Mouse (Mus musculus) heart, adult 2 months (tissue): ENCODE results near the gene Nyap2. TPM values are rescaled to one million over a fixed set of nuclear protein-coding genes. Genes with fewer than 3 reads are reported as not detected.

ENCODE experiments used
- DNase-seq, 2 experiments: peaks; one replicate each; pipeline ENCODE4 v3.0.0; 2021
- H3K27ac ChIP-seq: fragments of 200-600 bp; 2 replicates; pipeline ENCODE4 v1.8.1; 2022
- H3K27me3 ChIP-seq: fragments of 200-500 bp; 2 replicates; pipeline ENCODE4 v1.6.1; 2012; ENCODE audit warnings: mild to moderate bottlenecking, low read length, inconsistent platforms, mixed read lengths; ENCODE audit not compliant: control insufficient read depth, insufficient read depth
- H3K36me3 ChIP-seq: fragments of 200-500 bp; 2 replicates; pipeline ENCODE4 v1.6.1; 2012; ENCODE audit warnings: low read length, inconsistent platforms; ENCODE audit not compliant: control insufficient read depth, insufficient read depth
- H3K4me1 ChIP-seq: fragments of 200-500 bp; 2 replicates; pipeline ENCODE4 v1.6.1; 2011; ENCODE audit warnings: low read length; ENCODE audit not compliant: control insufficient read depth, insufficient read depth
- H3K4me3 ChIP-seq: fragments of 200-600 bp; 2 replicates; pipeline ENCODE4 v1.8.1; 2022
- H3K79me2 ChIP-seq: fragments of 200-500 bp; replicated peaks from 2 replicates; pipeline ENCODE4 v1.6.1; 2012; ENCODE audit warnings: mild to moderate bottlenecking, inconsistent platforms, low read length, moderate library complexity, mixed read lengths; ENCODE audit not compliant: control insufficient read depth, insufficient read depth
- H3K9ac ChIP-seq: fragments of 200-500 bp; 2 replicates; pipeline ENCODE4 v1.6.1; 2012; ENCODE audit warnings: low read depth, mild to moderate bottlenecking, control low read depth, inconsistent platforms, low read length, mixed read lengths
- CTCF ChIP-seq: fragments of 200-600 bp; IDR thresholded peaks from 2 replicates; pipeline ENCODE4 v1.8.1; 2022; ENCODE audit warnings: antibody characterized with exemption, mild to moderate bottlenecking, moderate library complexity
- EP300 ChIP-seq: fragments of 200-500 bp; IDR thresholded peaks from 2 replicates; pipeline ENCODE4 v1.6.1; 2011; ENCODE audit warnings: low read depth, low read length, control low read depth; ENCODE audit not compliant: insufficient read depth
- POLR2A ChIP-seq: fragments of 200-500 bp; IDR thresholded peaks from 2 replicates; pipeline ENCODE4 v1.6.1; 2011; ENCODE audit warnings: mild to moderate bottlenecking, low read depth, low read length, control low read depth; ENCODE audit not compliant: insufficient read depth
- WGBS: fragments of 180-500 bp; shearing (Covaris S2); methylation state at CpG from one replicate; pipeline ENCODE4 v1.1.7; 2018; 5-methylcytosine and 5-hydroxymethylcytosine counted together
- intact Hi-C: fragments of 180-260 bp; cut with DNase I; formaldehyde crosslinking; loops from one replicate; pipeline ENCODE4 v1.15.1; 2025
- polyA plus RNA-seq: library from polyadenylated mRNA; depleted of rRNA; stranded (reverse); fragments of >200 nt; gene quantifications from 2 replicates; pipeline ENCODE4 v1.2.3, GENCODE M21; 2012
- total RNA-seq, 2 experiments: library from RNA; stranded (reverse); gene quantifications; 2 replicates each; pipeline ENCODE4 v1.2.3; 2021

Gene Nyap2
- total and polyA plus RNA-seq, 3 experiments: not detected

DNA sequence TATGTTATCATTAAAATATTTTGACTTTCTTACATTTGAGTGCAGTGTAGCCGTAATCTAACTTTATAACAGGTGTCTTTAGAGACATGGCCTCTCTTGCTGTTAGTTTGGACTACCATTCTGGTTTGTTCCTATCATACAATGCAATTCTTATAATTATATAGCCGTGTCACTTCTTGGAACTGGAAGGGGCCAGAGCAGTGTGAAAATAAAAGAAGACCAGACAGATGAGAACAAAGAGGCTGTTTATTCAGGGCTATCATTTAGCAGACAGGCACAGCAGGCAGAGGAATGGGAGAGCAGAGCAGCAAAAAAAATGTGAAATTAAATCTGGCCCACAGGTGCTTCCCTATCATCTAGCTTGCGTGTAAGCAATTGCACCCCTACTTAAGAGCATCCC, 189.7 kb downstream of the Nyap2 start:
- Histone ChIP-seq H3K36me3 (no peaks in the 10 kb centered on the region), H3K4me1 (no peaks in the 10 kb centered on the region), H3K79me2 (no peaks in the 10 kb centered on the region), H3K4me3 (no peak overlapping the region), H3K27ac (no peak overlapping the region), H3K27me3 (no peaks in the 10 kb centered on the region), H3K9ac (no peak overlapping the region)
- intact Hi-C loops: no loop called here
- TF ChIP-seq EP300 (no peak), CTCF (no peak), POLR2A (no peak)
- DNase-seq: no peak
- 71% methylated on average over 3 of the region's 3 CpGs for WGBS

DNA sequence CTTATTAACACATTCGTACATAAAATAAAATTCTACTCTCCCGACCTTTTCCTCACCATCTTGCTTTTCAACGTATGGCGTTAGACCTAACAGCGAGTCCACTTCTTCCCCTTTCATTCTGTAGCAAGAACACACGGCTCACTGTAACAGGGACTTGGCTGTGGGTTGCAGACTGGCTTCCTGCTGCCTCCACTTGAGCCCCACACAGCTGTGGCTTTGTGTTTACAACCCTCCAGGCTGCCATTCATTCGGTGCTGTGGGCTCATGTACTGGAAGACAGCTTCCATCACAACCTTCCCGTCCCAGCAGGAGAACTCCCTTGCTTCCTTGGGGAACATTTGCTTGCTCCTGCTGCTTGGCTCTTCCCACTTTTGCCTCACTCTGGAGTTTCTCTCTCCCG, 204.2 kb downstream of the Nyap2 start:
- Histone ChIP-seq H3K4me3 (no peak overlapping the region), H3K79me2 (no peaks in the 10 kb centered on the region; the same call in 1 of the 2 replicates), H3K36me3 (no peaks in the 10 kb centered on the region), H3K4me1 (no peaks in the 10 kb centered on the region), H3K27ac (no peak overlapping the region), H3K9ac (no peak overlapping the region), H3K27me3 (no peaks in the 10 kb centered on the region)
- no peak for DNase-seq
- intact Hi-C loops: no loop called here
- TF ChIP-seq POLR2A (no peak), EP300 (no peak), CTCF (no peak)
- WGBS: 46% methylated on average over 9 of the region's 9 CpGs

DNA sequence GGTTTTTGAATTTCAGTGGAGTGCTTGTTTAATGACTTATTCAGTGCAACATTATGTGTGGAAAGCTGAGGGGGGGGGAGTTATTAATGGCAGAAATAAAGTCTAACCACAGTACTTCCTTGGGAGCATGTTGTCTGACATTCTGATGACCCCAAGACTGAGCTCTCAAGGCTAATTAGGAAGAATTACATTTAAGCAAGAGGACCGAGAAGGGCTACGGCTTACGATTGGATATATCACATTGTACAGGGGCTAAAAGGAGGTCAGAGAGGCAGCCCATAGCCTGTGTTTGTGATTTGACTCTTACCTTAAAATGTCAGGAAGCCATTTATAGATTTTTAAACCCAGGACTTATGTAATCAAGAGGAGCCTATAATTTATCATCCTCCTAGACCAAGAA, 208.9 kb downstream of the Nyap2 start:
- no peaks in the 10 kb centered on the region for H3K36me3 ChIP-seq
- H3K9ac ChIP-seq: no peak overlapping the region
- H3K27ac ChIP-seq: no peak overlapping the region
- DNase-seq: no peak
- TF ChIP-seq CTCF (no peak), EP300 (no peak), POLR2A (no peak)
- intact Hi-C loops: loop anchor here (2.0 kb wide), 1 partner anchor 455 kb away; no protein-coding TSS in a partner anchor
- no peaks in the 10 kb centered on the region for H3K79me2 ChIP-seq
- H3K27me3 ChIP-seq: no peaks in the 10 kb centered on the region
- no peak overlapping the region for H3K4me3 ChIP-seq
- H3K4me1 ChIP-seq: no peaks in the 10 kb centered on the region
- 80% methylated on average over 3 of the region's 3 CpGs for WGBS

GRCm38 (mm10) chr1:81287088-81287487, 210.3 kb downstream of the Nyap2 start:
- no peaks in the 10 kb centered on the region for H3K79me2 ChIP-seq
- H3K4me1 ChIP-seq: no peaks in the 10 kb centered on the region
- TF ChIP-seq EP300: no peak
- TF ChIP-seq POLR2A: no peak
- peak; percentile 76 for TF ChIP-seq CTCF
- H3K27me3 ChIP-seq: no peaks in the 10 kb centered on the region
- intact Hi-C loops: loop anchor here (2.0 kb wide), 1 partner anchor 456 kb away; no protein-coding TSS in a partner anchor
- no peak overlapping the region for H3K4me3 ChIP-seq
- H3K9ac ChIP-seq: no peak overlapping the region
- H3K27ac ChIP-seq: no peak overlapping the region
- DNase-seq: no peak
- H3K36me3 ChIP-seq: no peaks in the 10 kb centered on the region

GRCm38 (mm10) chr1:81300735-81301134, 224.0 kb downstream of the Nyap2 start:
- TF ChIP-seq POLR2A (no peak), EP300 (no peak), CTCF (0 out of 2 replicates have a peak, but pooled peaks have one; percentile 16)
- H3K4me3 ChIP-seq: no peak overlapping the region
- DNase-seq: no peak
- intact Hi-C loops: no loop called here
- no peaks in the 10 kb centered on the region for H3K36me3 ChIP-seq
- no peaks in the 10 kb centered on the region for H3K79me2 ChIP-seq
- H3K4me1 ChIP-seq: no peaks in the 10 kb centered on the region
- H3K27ac ChIP-seq: no peak overlapping the region
- 38% methylated on average over 4 of the region's 4 CpGs for WGBS
- H3K27me3 ChIP-seq: no peaks in the 10 kb centered on the region
- no peak overlapping the region for H3K9ac ChIP-seq

DNA sequence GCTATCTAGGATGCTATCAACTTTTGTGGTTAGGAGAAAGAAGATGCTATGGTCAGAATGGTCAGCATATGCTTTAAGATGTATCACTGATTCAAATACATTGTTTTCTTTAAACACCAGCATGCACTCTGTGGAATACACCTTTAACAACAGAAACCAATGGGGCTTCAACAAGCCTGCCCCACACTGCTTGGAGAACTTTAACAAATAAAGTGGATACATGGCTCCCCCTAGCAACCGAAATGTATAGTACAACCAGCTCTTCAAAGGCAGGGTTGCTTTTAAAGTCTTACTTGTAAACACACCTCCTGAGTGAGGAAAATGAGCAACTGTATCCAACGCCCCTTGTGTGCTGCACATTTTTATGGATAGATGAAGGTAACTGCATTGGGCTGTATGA, 224.9 kb downstream of the Nyap2 start:
- intact Hi-C loops: no loop called here
- H3K36me3 ChIP-seq: no peaks in the 10 kb centered on the region
- DNase-seq: no peak

More for the DNA sequence above, 224.9 kb downstream of the Nyap2 start:
- WGBS: 3% methylated on average over 2 of the region's 2 CpGs
- H3K27me3 ChIP-seq: no peaks in the 10 kb centered on the region
- H3K4me1 ChIP-seq: no peaks in the 10 kb centered on the region
- no peaks in the 10 kb centered on the region for H3K79me2 ChIP-seq
- no peak overlapping the region for H3K27ac ChIP-seq
- no peak overlapping the region for H3K9ac ChIP-seq
- TF ChIP-seq CTCF (peak; percentile 47), EP300 (no peak)
- no peak overlapping the region for H3K4me3 ChIP-seq
